Mouse (Mus musculus): ENCODE data around the gene Prss35.

Prss35 gene

GRCm38 (mm10) chr9:86742959-86743911 is at the start of gene Prss35:
Gene Prss35 (plus strand): TSS chr9:86743649.
- DNase-seq, result no peak

- no peak for DNase-seq
Measured at GRCm38 (mm10) chr9:86693935-86694334, 49.5 kb upstream of the Prss35 start.

GRCm38 (mm10) chr9:86694644-86695043 is 48.8 kb upstream of the Prss35 start:
- DNase-seq, result no peak

GRCm38 (mm10) chr9:86695199-86695817 is 48.1 kb upstream of the Prss35 start:
- DNase-seq, result peak; percentile 16

GRCm38 (mm10) chr9:86695818-86696261 is 47.6 kb upstream of the Prss35 start, which contains the start of gene Me1:
Gene Me1 (minus strand): TSS chr9:86695953.
- DNase-seq, result peak; percentile 14

GRCm38 (mm10) chr9:86701264-86701663 is 42.2 kb upstream of the Prss35 start:
- DNase-seq, result no peak

GRCm38 (mm10) chr9:86701844-86702243 is 41.6 kb upstream of the Prss35 start:
- no peak for DNase-seq

GRCm38 (mm10) chr9:86707431-86707830 is 36.0 kb upstream of the Prss35 start:
- DNase-seq, result no peak

GRCm38 (mm10) chr9:86708921-86709320 is 34.5 kb upstream of the Prss35 start:
- DNase-seq, result no peak

GRCm38 (mm10) chr9:86710091-86710634 is 33.3 kb upstream of the Prss35 start:
- no peak for DNase-seq

GRCm38 (mm10) chr9:86712648-86713047 is 30.8 kb upstream of the Prss35 start:
- no peak for DNase-seq

GRCm38 (mm10) chr9:86714089-86714488 is 29.4 kb upstream of the Prss35 start:
- no peak for DNase-seq

GRCm38 (mm10) chr9:86716540-86716939 is 26.9 kb upstream of the Prss35 start:
- DNase-seq, result no peak

- no peak for DNase-seq
Measured at GRCm38 (mm10) chr9:86717119-86717518, 26.3 kb upstream of the Prss35 start.

- DNase-seq, result no peak
Measured at GRCm38 (mm10) chr9:86720227-86720626, 23.2 kb upstream of the Prss35 start.

- no peak for DNase-seq
Measured at GRCm38 (mm10) chr9:86720794-86721193, 22.7 kb upstream of the Prss35 start.

GRCm38 (mm10) chr9:86725066-86725465 is 18.4 kb upstream of the Prss35 start:
- no peak for DNase-seq

- DNase-seq, result no peak
Measured at GRCm38 (mm10) chr9:86725604-86726380, 17.7 kb upstream of the Prss35 start.

- no peak for DNase-seq
Measured at GRCm38 (mm10) chr9:86726381-86726720, 17.1 kb upstream of the Prss35 start.

GRCm38 (mm10) chr9:86728214-86728814 is 15.1 kb upstream of the Prss35 start:
- no peak for DNase-seq

- no peak for DNase-seq
Measured at GRCm38 (mm10) chr9:86729084-86729483, 14.4 kb upstream of the Prss35 start.

GRCm38 (mm10) chr9:86729811-86730210 is 13.6 kb upstream of the Prss35 start:
- no peak for DNase-seq

- DNase-seq, result no peak
Measured at GRCm38 (mm10) chr9:86734357-86734756, 9.1 kb upstream of the Prss35 start.
